Mouse (Mus musculus): ENCODE measurements around the gene Ptgfrn. TPM values are rescaled to one million over a fixed set of nuclear protein-coding genes. Genes with fewer than 3 reads are reported as not detected.
A peak's percentile ranks its signal among the peaks of the same experiment; 100 is the strongest.

Gene Ptgfrn
- polyA plus RNA-seq, 1 experiment, result 81.5 TPM

DNA sequence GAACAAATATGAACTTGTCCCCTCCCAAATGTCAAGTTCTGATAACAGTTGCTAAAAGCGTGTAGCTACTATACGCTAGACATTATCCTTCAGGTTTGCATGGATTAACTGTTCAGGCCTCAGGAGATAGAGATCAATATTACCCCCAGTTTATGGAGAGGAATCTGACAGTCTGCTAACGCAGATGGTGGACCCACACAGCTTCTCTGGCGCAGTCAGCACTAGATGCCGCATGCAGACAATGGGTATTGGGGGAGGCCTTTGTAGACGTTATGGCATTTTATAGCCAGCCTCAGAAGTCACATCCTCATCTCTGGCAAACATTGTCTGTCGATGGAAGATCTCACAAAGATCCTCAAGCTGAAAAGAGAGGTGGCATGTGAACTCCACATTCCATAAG, 29.9 kb upstream of the Ptgfrn start:
- no peak for TF ChIP-seq POLR2A (IDR thresholded peaks at IDR 0.05; ENCODE audit: borderline replicate concordance, extremely low read depth, low read depth, low read length)
- no peak for TF ChIP-seq CTCF (IDR thresholded peaks at IDR 0.05; ENCODE audit: insufficient read depth, low read length)
- no peak for DNase-seq
- Histone ChIP-seq H3K4me1 (ENCODE audit: control insufficient read depth, insufficient read depth, low read length) (no peaks in the 10 kb centered on the region), H3K4me3 (replicated peaks; ENCODE audit: extremely low read depth, low read depth, low read length) (no peak overlapping the region)
- 91% methylated on average over 7 of the region's 7 CpGs for WGBS

DNA sequence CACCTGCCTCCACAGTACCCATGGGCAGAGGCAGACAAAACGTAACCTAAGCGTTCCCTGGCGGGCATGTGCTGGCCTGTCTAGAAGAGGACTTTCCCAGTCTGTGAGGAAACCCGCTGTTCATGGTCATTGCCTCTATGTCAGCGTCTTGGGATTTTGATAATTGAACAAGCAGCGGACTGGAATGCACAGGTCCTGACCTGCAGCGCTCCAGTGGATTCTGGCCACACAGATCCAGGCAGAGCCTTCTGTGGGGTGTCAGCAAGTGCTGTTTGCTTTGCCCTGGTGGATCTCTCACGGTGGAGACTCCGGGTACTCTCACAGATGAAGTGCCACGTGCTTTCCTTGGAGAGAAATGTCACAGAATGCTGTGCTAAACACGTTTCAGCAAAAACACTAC, 26.4 kb upstream of the Ptgfrn start:
- peaks cover 9% of the 10 kb centered on the region for H3K4me1 ChIP-seq (ENCODE audit: control insufficient read depth, insufficient read depth, low read length)
- 46% methylated on average over 11 of the region's 11 CpGs for WGBS
- no peak for TF ChIP-seq POLR2A (IDR thresholded peaks at IDR 0.05; ENCODE audit: borderline replicate concordance, extremely low read depth, low read depth, low read length)
- TF ChIP-seq CTCF (IDR thresholded peaks at IDR 0.05; ENCODE audit: insufficient read depth, low read length), result no peak
- no peak overlapping the region for H3K4me3 ChIP-seq (replicated peaks; ENCODE audit: extremely low read depth, low read depth, low read length)
- no peak for DNase-seq

DNA sequence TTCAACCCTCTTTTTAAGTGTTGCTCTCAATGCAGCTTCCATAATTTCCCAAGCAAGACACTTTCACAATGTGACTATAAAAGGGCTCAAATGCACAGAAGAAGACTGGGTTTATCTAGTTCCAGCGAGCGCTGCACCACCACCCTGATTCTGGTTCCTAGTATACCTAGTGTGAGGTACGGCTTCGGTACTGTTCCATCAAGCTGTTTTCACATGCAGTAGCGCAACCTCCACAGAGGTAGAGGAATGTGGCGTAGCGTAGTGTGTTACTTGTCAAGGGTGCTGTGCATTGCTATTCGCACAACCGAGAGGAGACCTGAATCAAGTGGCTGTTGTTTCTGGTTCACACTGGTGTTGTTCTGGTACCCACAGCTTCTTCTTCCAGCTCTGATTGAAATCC, 24.8 kb upstream of the Ptgfrn start:
- DNase-seq, result no peak
- 95% methylated on average over 9 of the region's 9 CpGs for WGBS

DNA sequence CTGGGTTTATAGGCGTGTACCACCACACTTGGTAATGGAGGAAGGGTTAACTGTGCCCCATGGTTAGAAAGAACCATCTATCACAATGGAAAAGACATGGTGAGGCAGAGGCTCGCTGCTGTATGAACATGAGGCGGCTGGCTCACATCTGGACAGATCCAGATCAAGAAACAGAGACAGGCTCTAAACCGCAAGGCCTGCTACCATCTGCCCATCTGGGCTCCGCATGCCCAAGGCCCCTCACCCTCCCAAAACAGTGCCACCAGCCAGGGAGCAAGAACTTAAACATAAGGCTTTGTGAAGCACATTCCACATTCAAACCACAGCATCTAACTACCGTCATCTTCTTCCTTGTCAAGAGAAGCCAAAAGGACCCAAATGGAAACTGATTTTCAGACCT, 22.9 kb upstream of the Ptgfrn start:
- H3K4me3 ChIP-seq (replicated peaks; ENCODE audit: extremely low read depth, low read depth, low read length), result no peak overlapping the region
- DNase-seq, result no peak
- peaks cover 15% of the 10 kb centered on the region for H3K4me1 ChIP-seq (ENCODE audit: control insufficient read depth, insufficient read depth, low read length)
- TF ChIP-seq POLR2A (IDR thresholded peaks at IDR 0.05; ENCODE audit: borderline replicate concordance, extremely low read depth, low read depth, low read length), result no peak
- TF ChIP-seq CTCF (IDR thresholded peaks at IDR 0.05; ENCODE audit: insufficient read depth, low read length), result no peak
- WGBS, result 94% methylated on average over 6 of the region's 6 CpGs

More for the DNA sequence above, 24.8 kb upstream of the Ptgfrn start:
- H3K4me1 ChIP-seq (ENCODE audit: control insufficient read depth, insufficient read depth, low read length), result peaks cover 15% of the 10 kb centered on the region
- TF ChIP-seq CTCF (IDR thresholded peaks at IDR 0.05; ENCODE audit: insufficient read depth, low read length) (no peak), POLR2A (IDR thresholded peaks at IDR 0.05; ENCODE audit: borderline replicate concordance, extremely low read depth, low read depth, low read length) (no peak)
- H3K4me3 ChIP-seq (replicated peaks; ENCODE audit: extremely low read depth, low read depth, low read length), result no peak overlapping the region

DNA sequence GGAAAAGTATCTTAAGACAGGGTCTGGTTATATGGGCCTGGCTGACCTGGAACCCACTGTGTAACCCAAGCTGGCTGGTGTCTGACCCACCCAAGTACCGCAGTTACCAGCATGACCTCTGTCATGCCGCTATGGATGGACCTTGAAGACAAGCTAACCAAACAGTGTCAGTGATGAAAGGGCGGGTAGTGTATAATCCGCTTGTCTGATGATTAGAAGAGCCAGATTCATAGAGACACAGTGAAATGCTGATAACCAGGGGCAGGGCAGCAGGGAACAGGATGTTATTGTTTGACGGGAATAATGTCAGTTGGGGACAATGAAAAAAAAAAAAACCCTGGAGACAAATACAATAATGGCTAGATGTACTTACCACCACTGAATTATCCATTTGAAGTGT, 21.7 kb upstream of the Ptgfrn start:
- TF ChIP-seq CTCF (IDR thresholded peaks at IDR 0.05; ENCODE audit: insufficient read depth, low read length), result no peak
- TF ChIP-seq POLR2A (IDR thresholded peaks at IDR 0.05; ENCODE audit: borderline replicate concordance, extremely low read depth, low read depth, low read length), result no peak
- no peak for DNase-seq
- 62% methylated on average over 5 of the region's 5 CpGs for WGBS
- no peak overlapping the region for H3K4me3 ChIP-seq (replicated peaks; ENCODE audit: extremely low read depth, low read depth, low read length)
- H3K4me1 ChIP-seq (ENCODE audit: control insufficient read depth, insufficient read depth, low read length), result peaks cover 15% of the 10 kb centered on the region

DNA sequence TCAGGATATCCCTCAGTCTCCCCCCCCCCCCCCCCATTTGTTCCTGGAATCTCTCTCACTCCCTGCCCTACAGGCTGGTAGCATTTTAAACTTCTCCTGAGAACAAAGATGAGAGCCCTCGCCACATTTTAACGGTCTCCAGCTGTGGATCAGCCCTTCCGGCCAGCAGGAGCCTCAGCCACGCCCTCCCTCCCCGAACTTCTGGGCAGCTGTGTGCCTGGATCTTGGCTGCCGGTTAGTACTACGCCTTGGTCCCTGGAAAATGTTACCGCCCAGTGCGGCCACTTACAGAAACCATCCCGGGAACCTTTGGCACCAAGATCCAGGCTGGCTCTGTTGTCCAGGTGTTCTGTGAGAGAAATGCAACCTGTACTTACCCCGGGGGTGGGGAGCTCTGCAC, 20.4 kb upstream of the Ptgfrn start:
- peaks cover 15% of the 10 kb centered on the region for H3K4me1 ChIP-seq (ENCODE audit: control insufficient read depth, insufficient read depth, low read length)
- peak; percentile 44 for DNase-seq
- TF ChIP-seq CTCF (IDR thresholded peaks at IDR 0.05; ENCODE audit: insufficient read depth, low read length) (no peak), POLR2A (IDR thresholded peaks at IDR 0.05; ENCODE audit: borderline replicate concordance, extremely low read depth, low read depth, low read length) (peak; percentile 19; the same call in 1 of the 2 replicates)
- no peak overlapping the region for H3K4me3 ChIP-seq (replicated peaks; ENCODE audit: extremely low read depth, low read depth, low read length)
- 2% methylated on average over 11 of the region's 11 CpGs for WGBS

DNA sequence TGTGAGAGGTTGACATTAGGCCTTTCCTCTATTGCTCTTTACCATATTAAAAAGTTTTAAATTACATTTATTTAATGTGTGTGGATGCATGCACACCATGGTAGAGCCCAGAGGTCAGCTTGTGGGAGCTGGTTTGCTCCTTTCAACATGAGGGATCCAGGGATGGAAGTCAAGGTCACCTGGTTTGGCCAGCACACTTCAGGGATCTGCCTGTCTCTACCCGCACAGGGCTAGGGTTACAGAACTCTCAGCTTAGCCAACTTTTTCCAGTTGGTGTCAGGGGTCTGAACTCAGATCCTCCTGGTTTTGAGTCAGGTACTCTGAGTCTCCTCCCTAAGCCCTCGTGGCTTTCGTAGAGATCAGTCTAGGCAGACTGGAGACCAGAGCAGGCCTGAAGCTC, 19.5 kb upstream of the Ptgfrn start:
- WGBS, result 70% methylated on average over 3 of the region's 3 CpGs
- no peak overlapping the region for H3K4me3 ChIP-seq (replicated peaks; ENCODE audit: extremely low read depth, low read depth, low read length)
- DNase-seq, result no peak
- TF ChIP-seq POLR2A (IDR thresholded peaks at IDR 0.05; ENCODE audit: borderline replicate concordance, extremely low read depth, low read depth, low read length) (no peak), CTCF (IDR thresholded peaks at IDR 0.05; ENCODE audit: insufficient read depth, low read length) (no peak)
- peaks cover 15% of the 10 kb centered on the region for H3K4me1 ChIP-seq (ENCODE audit: control insufficient read depth, insufficient read depth, low read length)

DNA sequence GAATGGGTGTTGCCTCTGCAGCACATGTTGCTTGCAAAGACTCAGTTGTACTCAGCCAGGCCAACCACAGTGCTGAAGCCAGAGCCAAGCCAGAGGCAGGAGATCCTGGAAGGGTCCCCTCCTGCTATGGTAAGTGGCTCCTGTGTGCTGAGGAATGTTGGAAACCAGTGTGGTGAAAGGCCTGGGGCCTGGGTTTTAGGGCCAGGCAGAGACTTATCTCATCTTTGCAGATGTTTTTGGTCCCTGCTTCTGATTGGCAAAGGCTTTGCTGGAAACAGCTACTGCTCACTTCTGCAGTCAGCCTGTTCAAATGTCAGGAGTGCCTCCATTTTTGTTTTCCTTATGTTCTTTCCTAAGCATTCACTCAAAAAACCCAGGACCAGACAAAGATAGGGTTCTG, 19.0 kb upstream of the Ptgfrn start:
- TF ChIP-seq POLR2A (IDR thresholded peaks at IDR 0.05; ENCODE audit: borderline replicate concordance, extremely low read depth, low read depth, low read length) (no peak), CTCF (IDR thresholded peaks at IDR 0.05; ENCODE audit: insufficient read depth, low read length) (no peak)
- DNase-seq, result no peak
- H3K4me3 ChIP-seq (replicated peaks; ENCODE audit: extremely low read depth, low read depth, low read length), result no peak overlapping the region
- peaks cover 12% of the 10 kb centered on the region for H3K4me1 ChIP-seq (ENCODE audit: control insufficient read depth, insufficient read depth, low read length)

DNA sequence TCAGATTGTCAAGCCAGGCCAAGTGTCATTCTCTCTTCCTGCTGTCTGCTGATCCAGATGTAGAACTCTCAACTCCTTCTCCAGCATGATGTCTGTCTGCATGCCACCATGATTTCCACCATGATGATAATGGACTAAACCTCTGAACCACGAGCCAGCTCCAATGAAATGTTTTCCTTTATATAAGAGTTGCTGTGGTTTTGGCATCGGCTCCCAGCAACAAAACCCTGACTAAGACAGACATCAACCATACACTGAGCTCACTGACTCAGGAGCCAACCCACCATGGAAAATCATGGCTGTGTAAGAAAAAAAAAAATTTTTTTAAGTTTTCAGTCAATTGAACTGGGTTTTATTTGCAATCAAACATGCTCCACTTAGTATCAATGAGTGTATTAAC, 17.7 kb upstream of the Ptgfrn start:
- Histone ChIP-seq H3K4me1 (ENCODE audit: control insufficient read depth, insufficient read depth, low read length) (peaks cover 9% of the 10 kb centered on the region), H3K4me3 (replicated peaks; ENCODE audit: extremely low read depth, low read depth, low read length) (no peak overlapping the region)
- DNase-seq, result no peak
- no peak for TF ChIP-seq POLR2A (IDR thresholded peaks at IDR 0.05; ENCODE audit: borderline replicate concordance, extremely low read depth, low read depth, low read length)
- TF ChIP-seq CTCF (IDR thresholded peaks at IDR 0.05; ENCODE audit: insufficient read depth, low read length), result no peak
- 81% methylated on average over 2 of the region's 2 CpGs for WGBS

DNA sequence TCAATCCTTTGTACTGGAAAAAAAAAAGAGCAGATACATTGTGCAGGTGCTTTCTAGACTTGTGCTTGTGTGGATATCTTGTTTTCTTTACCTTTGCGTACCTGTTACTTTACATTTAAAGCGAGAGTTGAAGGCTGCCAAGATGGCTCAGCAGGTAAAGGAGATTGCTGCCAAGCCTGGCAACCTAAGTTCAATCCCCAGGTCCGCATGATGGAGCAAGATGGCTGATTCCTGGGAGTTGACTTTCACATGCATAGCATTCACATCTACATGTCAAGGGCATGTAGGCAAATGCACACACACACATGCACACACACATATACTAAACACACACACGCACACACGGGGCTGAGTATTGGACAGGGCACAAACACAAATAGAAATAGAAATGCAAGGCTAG, 14.6 kb upstream of the Ptgfrn start:
- 94% methylated on average over 5 of the region's 5 CpGs for WGBS
- peaks cover 3% of the 10 kb centered on the region; the same call in 1 of the 2 replicates for H3K4me1 ChIP-seq (ENCODE audit: control insufficient read depth, insufficient read depth, low read length)
- no peak overlapping the region for H3K4me3 ChIP-seq (replicated peaks; ENCODE audit: extremely low read depth, low read depth, low read length)
- TF ChIP-seq CTCF (IDR thresholded peaks at IDR 0.05; ENCODE audit: insufficient read depth, low read length) (no peak), POLR2A (IDR thresholded peaks at IDR 0.05; ENCODE audit: borderline replicate concordance, extremely low read depth, low read depth, low read length) (no peak)
- DNase-seq, result no peak

Data from lung, adult 2 months (tissue).